Mouse (Mus musculus) CD4-positive, CD25-positive, alpha-beta regulatory T cell, adult 2 months (primary cell): ENCODE measurements around the gene Gm11077.
A peak's percentile ranks its signal among the peaks of the same experiment; 100 is the strongest.

Source experiments
- DNase-seq: peaks from one replicate; pipeline ENCODE4 v3.0.0-alpha.2; 2012; ENCODE audit warnings: low read depth, low spot score

Gm11077 gene

GRCm38 (mm10) chr6:140729272-140729671 lies at the start of gene Gm11077:
Gene Gm11077 (plus strand): TSS chr6:140729284.
- DNase-seq, result peak; percentile 18

- DNase-seq, result no peak
These were observed 48.4 kb upstream of the Gm11077 start for GRCm38 (mm10) chr6:140680713-140681112.

- no peak for DNase-seq
These were observed 46.3 kb upstream of the Gm11077 start for GRCm38 (mm10) chr6:140682829-140683228.

GRCm38 (mm10) chr6:140684403-140684802 lies 44.7 kb upstream of the Gm11077 start:
- peak; percentile 41 for DNase-seq

GRCm38 (mm10) chr6:140689617-140690404 lies 39.3 kb upstream of the Gm11077 start:
- no peak for DNase-seq

GRCm38 (mm10) chr6:140692160-140692559 lies 36.9 kb upstream of the Gm11077 start:
- DNase-seq, result no peak

- no peak for DNase-seq
These were observed 32.7 kb upstream of the Gm11077 start for GRCm38 (mm10) chr6:140696192-140696879.

GRCm38 (mm10) chr6:140697994-140698393 lies 31.1 kb upstream of the Gm11077 start:
- no peak for DNase-seq

- no peak for DNase-seq
These were observed 30.5 kb upstream of the Gm11077 start for GRCm38 (mm10) chr6:140698596-140698995.

- no peak for DNase-seq
These were observed 27.8 kb upstream of the Gm11077 start for GRCm38 (mm10) chr6:140701259-140701658.

- no peak for DNase-seq
These were observed 24.0 kb upstream of the Gm11077 start for GRCm38 (mm10) chr6:140705132-140705531.

GRCm38 (mm10) chr6:140706056-140706455 lies 23.0 kb upstream of the Gm11077 start:
- peak; percentile 32 for DNase-seq

- DNase-seq, result peak; percentile 81
These were observed 21.0 kb upstream of the Gm11077 start for GRCm38 (mm10) chr6:140708059-140708458.

GRCm38 (mm10) chr6:140709415-140710107 lies 19.5 kb upstream of the Gm11077 start:
- DNase-seq, result peak; percentile 68

GRCm38 (mm10) chr6:140712754-140713153 lies 16.3 kb upstream of the Gm11077 start:
- DNase-seq, result peak; percentile 77

GRCm38 (mm10) chr6:140714905-140715365 lies 14.1 kb upstream of the Gm11077 start:
- DNase-seq, result peak; percentile 86

GRCm38 (mm10) chr6:140722058-140722457 lies 7.0 kb upstream of the Gm11077 start:
- peak; percentile 31 for DNase-seq

GRCm38 (mm10) chr6:140730669-140731401 lies 1.8 kb downstream of the Gm11077 start:
- DNase-seq, result no peak

- DNase-seq, result no peak
These were observed 2.3 kb downstream of the Gm11077 start for GRCm38 (mm10) chr6:140731402-140731730.

GRCm38 (mm10) chr6:140732971-140733640 lies 4.0 kb downstream of the Gm11077 start:
- no peak for DNase-seq

GRCm38 (mm10) chr6:140733641-140733986 lies 4.5 kb downstream of the Gm11077 start:
- DNase-seq, result no peak
